Mouse (Mus musculus): ENCODE results near the gene Fyn.

DNA sequence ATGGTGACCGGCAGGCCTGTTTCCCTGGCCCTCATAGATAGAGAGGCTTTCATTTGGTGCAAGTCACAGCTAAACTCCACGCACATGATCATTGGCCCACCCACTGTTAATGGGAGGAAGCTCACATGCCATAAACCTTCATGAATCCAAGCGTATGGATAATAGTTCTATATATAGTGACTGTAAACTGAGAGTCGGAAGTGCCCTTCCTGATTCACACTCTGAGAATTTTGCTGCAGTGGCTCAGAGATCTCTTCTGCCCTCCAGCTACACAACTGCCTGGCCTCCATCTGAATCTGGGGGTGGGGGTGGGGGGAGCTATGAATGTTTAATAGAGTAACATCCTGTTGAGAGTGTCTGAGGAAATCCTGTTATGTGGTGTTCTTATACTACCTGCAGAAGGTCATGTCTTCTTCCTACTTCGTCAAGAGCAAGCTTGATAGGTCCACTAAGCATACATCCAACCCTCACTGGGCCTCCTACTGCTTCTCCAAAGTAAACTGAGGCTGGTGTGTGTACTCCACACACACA lies 153.3 kb downstream of the Fyn start:
- TF ChIP-seq CTCF (IDR thresholded peaks at IDR 0.05; ENCODE audit: low read depth), result no peak
- no peak for TF ChIP-seq EP300 (IDR thresholded peaks at IDR 0.05; ENCODE audit: low read depth)
